Mouse (Mus musculus) spleen, adult 12 weeks (tissue): ENCODE results near the gene Dda1.
"Not testable (repeated sequence)": the region's sequence is repeated elsewhere in the genome, so short reads cannot be mapped to it uniquely, and the experiment has no call there.

Source experiments
- DNase-seq: peaks from one replicate; pipeline ENCODE4 v3.0.0; 2022; ENCODE audit warnings: low spot score

Dda1 gene

GRCm38 (mm10) chr8:71496481-71496880 is 27.5 kb downstream of the Dda1 start:
- no peak for DNase-seq

GRCm38 (mm10) chr8:71497077-71497645 is 28.2 kb downstream of the Dda1 start:
- DNase-seq: no peak

GRCm38 (mm10) chr8:71497881-71498501 is 29.0 kb downstream of the Dda1 start:
- no peak for DNase-seq

DNA sequence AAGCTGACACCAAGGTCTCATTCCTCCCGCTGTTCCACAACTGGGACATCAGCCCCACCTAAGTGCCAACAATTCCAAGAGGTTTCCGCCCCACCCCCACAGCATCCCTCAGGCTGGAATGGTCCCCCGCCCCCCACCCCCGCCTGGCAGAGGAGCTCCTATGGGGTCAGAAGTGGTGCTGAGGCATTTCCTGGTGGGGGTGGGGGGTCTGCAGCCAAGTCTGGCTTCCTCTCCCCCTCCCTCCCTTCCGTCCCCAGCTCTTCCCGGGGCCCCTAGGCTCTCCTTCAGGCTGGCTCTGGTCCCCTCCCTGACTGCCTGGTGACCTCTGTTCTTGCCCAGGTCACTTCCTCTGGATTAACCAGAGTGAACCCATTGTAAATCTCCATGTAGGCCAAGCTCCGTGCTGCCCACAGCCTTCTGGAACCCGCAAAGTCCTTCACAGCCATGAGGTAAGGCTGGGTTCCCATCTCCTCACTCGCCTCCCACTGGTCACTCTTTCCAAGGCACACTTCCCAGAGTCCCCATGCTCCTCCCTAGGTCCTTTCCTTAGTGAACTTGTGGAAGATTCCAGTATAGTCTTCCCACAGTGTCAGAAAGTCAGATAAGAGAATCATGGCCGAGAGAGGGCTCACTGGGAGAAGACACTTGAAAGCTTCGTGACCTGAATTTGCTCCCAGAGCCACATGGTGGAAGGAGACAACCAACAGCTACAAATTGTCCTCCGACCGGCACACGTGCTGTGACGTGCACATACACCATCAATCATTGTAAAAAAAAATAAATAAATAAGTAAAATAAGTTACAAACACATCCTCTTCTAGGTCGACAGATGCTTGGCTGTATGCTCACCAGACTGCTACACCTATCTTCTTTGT is 30.1 kb downstream of the Dda1 start:
- DNase-seq: no peak

- DNase-seq: no peak
Measured at GRCm38 (mm10) chr8:71504349-71504748, 35.4 kb downstream of the Dda1 start.

DNA sequence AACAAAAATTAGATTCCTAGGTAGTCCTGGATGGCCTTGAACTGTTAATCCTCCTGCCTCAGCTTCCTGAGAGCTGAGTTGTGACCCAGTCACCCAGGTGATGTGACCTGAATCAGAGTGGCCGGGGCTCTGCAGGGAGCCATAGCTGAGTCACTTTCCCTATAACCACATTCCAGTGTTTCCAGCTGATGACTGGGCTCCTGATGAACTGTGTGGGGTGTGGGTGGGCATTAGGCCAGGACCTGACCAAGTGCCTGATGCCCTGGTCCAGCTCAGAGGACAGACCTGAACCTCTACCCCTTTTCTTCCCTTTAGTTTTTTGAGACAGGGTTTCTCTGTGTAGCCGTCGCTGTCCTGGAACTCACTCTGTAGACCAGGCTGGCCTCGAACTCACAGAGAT is 36.3 kb downstream of the Dda1 start:
- no peak for DNase-seq

- no peak for DNase-seq
Measured at GRCm38 (mm10) chr8:71505979-71506378, 37.0 kb downstream of the Dda1 start.

- DNase-seq: no peak
Measured at GRCm38 (mm10) chr8:71507589-71508104, 38.6 kb downstream of the Dda1 start.

DNA sequence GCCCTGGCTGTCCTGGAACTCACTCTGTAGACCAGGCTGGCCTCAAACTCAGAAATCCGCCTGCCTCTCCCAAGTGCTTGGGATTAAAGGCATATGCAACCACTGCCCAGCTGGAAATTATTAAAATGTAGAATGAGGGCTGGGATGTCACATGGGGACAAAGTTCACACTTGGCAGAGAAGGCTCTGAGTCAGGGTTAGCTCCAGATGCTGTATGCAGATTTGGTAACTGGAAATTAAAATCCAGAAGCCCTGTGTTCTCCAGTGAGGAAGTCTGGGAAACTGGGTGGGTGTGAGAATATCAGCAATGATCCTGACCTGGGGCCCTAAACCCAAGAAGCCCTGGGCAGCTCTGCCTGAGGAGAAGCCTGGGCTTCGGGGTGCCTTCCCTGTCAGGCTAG is 40.3 kb downstream of the Dda1 start:
- DNase-seq: no peak

DNA sequence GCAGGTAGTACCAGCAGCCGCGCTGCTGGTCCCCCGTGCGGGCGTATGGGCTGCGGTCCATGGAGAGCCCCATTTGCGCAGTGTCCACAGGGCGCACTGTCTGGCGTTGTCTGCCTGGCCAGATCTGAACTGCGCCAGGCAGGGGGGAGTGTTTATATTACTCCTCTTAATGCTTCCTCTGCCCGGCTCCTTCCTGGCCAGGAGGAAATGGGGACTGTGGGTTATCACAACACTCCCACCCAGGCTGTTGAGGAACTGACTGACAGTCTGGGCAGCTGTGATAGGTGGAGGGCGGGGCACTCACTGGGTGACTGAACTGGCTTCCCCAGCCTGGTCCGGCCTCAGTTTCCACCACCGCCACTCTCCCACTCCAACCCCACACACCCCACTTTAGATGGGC is 42.6 kb downstream of the Dda1 start, which contains the start of gene Plvap:
Gene Plvap (minus strand): TSS at position 109 of the 400 bp plus-strand sequence.
- DNase-seq: no peak

DNA sequence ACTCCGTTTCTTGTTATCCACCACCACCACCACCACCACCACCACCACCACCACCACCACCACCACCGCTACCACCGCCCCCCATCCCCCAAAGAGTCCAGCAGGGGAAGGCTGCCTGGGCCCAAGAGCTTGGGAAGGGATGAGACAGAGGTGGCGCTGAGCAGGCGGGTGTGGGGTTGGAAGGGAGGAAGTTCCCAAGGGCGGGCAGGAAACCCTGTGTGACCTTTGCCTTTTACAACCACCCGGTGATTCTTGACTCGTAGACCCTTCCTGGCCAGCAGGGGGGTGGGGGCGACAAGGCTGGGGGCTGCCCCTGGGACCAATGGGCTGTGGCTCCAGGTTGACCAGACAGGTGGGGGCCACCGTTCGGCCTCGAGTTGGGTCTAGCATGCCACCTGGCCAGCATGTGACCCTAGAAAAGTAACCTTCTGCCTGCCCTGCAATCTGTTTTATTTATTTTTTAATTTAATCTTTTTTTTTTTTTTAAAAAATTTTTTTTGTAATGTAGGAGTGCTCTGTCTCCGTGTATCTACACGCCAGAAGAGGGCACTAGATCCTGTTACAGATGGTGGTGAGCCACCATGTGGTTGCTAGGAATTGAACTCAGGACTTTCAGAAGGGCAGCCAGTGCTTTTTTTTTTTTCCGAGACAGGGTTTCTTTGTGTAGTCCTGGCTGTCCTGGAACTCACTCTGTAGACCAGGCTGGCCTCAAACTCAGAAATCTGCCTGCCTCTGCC is 44.2 kb downstream of the Dda1 start:
- DNase-seq: no peak

- DNase-seq: no peak
Measured at GRCm38 (mm10) chr8:71515043-71515442, 46.0 kb downstream of the Dda1 start.

- no peak for DNase-seq
Measured at GRCm38 (mm10) chr8:71516786-71517185, 47.8 kb downstream of the Dda1 start.

GRCm38 (mm10) chr8:71519037-71519825 is 50.2 kb downstream of the Dda1 start:
- DNase-seq: not testable (repeated sequence)

GRCm38 (mm10) chr8:71521634-71522033 is 52.6 kb downstream of the Dda1 start:
- peak; percentile 80 for DNase-seq

DNA sequence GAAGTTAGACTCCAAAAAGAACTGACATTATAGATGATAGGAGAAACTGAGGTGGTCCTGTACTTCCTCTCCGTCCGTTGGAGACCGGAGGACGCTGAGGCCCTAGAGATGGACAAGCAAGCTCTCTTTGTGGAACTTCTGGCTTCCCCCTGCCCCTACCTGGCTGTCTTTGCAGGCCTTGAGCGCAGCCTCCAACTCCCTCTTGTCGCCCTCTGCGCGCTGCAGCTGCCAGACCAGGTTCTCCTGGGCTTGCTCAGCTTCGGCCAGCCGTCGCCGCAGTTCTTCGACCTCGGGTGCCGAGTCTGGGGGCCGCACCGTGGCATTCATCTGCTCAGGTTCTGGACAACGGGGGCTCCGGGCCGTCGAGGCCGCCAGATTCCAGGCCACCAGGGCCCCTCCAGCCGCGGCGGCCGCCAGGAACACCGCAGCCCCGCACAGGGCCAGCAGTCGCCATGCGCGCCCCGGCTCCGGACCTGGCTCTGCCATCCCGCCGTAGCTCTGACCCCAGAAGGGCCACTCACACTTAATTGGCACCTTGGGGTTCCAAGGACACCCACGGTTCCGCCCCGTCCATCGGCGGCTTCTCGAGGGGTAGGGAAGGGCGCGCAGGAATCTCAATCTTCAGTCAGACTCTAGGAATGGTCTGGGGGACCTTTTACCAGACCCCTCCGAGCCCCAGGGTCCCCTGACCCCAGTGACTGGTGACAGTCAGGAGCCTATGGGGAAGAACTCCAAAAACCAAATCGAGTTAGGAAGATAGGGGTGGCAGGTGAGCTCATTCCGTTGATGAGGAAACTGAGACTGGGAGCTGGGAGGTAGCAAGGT is 56.4 kb downstream of the Dda1 start, which contains the start of gene Ccdc194:
Gene Ccdc194 (minus strand): TSS at position 486 of the 825 bp plus-strand sequence.
- DNase-seq: no peak
